Mouse (Mus musculus) MEL (cell line): Measurements from ENCODE around the gene Chpf. TPM values are rescaled to one million over a fixed set of nuclear protein-coding genes. Genes with fewer than 3 reads are reported as not detected.

Experiments used
- DNase-seq: peaks from one replicate; pipeline ENCODE4 v3.0.0; 2011; ENCODE audit warnings: low read depth, low spot score
- H3K27ac ChIP-seq: 2 replicates; pipeline ENCODE4 v1.5.1; 2012; ENCODE audit warnings: low read depth, mild to moderate bottlenecking, control low read depth, low read length, moderate library complexity; ENCODE audit not compliant: control insufficient read depth
- H3K27me3 ChIP-seq, 2 experiments: fragments of 150-350 bp in 1 of 2; sonication (generic) in 1 of 2; 2 replicates each; pipeline ENCODE4 v1.6.1; 2012; ENCODE audit warnings: low read length in 2 of 2, mild to moderate bottlenecking in 2 of 2, improper control_type of control experiment in 1 of 2, moderate library complexity in 1 of 2; ENCODE audit not compliant: insufficient read depth in 2 of 2, control insufficient read depth in 1 of 2
- H3K36me3 ChIP-seq, 2 experiments: 2 replicates each; pipeline ENCODE4 v1.6.1; 2012 to 2014; ENCODE audit warnings: low read length in 2 of 2, improper control_type of control experiment in 1 of 2, inconsistent platforms in 1 of 2, mild to moderate bottlenecking in 1 of 2; ENCODE audit not compliant: insufficient read depth in 2 of 2, control insufficient read depth in 1 of 2
- H3K4me1 ChIP-seq, 2 experiments: fragments of 150-350 bp in 1 of 2; sonication (generic) in 1 of 2; 2 replicates each; pipeline ENCODE4 v1.6.1; 2012; ENCODE audit warnings: low read length in 2 of 2, improper control_type of control experiment in 1 of 2, mild to moderate bottlenecking in 1 of 2; ENCODE audit not compliant: insufficient read depth in 2 of 2, control insufficient read depth in 1 of 2
- H3K4me3 ChIP-seq, 2 experiments: fragments of 150-350 bp in 1 of 2; sonication (generic) in 1 of 2; 2 replicates each; pipeline ENCODE4 v1.5.1; 2012; ENCODE audit warnings: low read depth in 2 of 2, low read length in 2 of 2, mild to moderate bottlenecking in 2 of 2, moderate library complexity in 2 of 2, control low read depth in 1 of 2, improper control_type of control experiment in 1 of 2; ENCODE audit not compliant: control insufficient read depth in 1 of 2, insufficient read depth in 1 of 2
- H3K79me2 ChIP-seq: 2 replicates; pipeline ENCODE4 v1.6.1; 2012; ENCODE audit warnings: mild to moderate bottlenecking, low read length, moderate library complexity; ENCODE audit not compliant: control insufficient read depth, poor library complexity, insufficient read depth
- H3K9ac ChIP-seq: 2 replicates; pipeline ENCODE4 v1.6.1; 2012; ENCODE audit warnings: low read depth, mild to moderate bottlenecking, control low read depth, low read length, moderate library complexity; ENCODE audit not compliant: control insufficient read depth, poor library complexity, severe bottlenecking
- H3K9me3 ChIP-seq: fragments of 150-350 bp; sonication (generic); replicated peaks from 2 replicates; pipeline ENCODE4 v1.6.1; 2012; ENCODE audit warnings: mild to moderate bottlenecking, low read length, improper control_type of control experiment, moderate library complexity; ENCODE audit not compliant: insufficient read depth
- BHLHE40 ChIP-seq: IDR thresholded peaks from 2 replicates; pipeline ENCODE4 v1.6.1; 2012; ENCODE audit warnings: low read depth, mild to moderate bottlenecking, inconsistent platforms, low read length, improper control_type of control experiment, borderline replicate concordance
- CHD1 ChIP-seq: IDR thresholded peaks from 2 replicates; pipeline ENCODE4 v1.6.1; 2012; ENCODE audit warnings: low read depth, mild to moderate bottlenecking, inconsistent platforms, low read length, improper control_type of control experiment
- E2F4 ChIP-seq: IDR thresholded peaks from 2 replicates; pipeline ENCODE4 v1.6.1; 2011; ENCODE audit warnings: low read depth, low read length, improper control_type of control experiment, borderline replicate concordance
- EP300 ChIP-seq, 2 experiments: IDR thresholded peaks; 2 replicates each; pipeline ENCODE4 v1.6.1; 2011; ENCODE audit warnings: improper control_type of control experiment in 2 of 2, low read length in 2 of 2, low read depth in 1 of 2, mild to moderate bottlenecking in 1 of 2
- GATA1 ChIP-seq: IDR thresholded peaks from 2 replicates; pipeline ENCODE4 v1.6.1; 2011; ENCODE audit warnings: low read depth, low read length, improper control_type of control experiment
- HCFC1 ChIP-seq: IDR thresholded peaks from 2 replicates; pipeline ENCODE4 v1.6.1; 2012; ENCODE audit warnings: low read depth, mild to moderate bottlenecking, inconsistent platforms, low read length, improper control_type of control experiment, moderate library complexity
- JUND ChIP-seq: IDR thresholded peaks from 2 replicates; pipeline ENCODE4 v1.6.1; 2011; ENCODE audit warnings: low read depth, mild to moderate bottlenecking, improper control_type of control experiment, low read length
- MAFK ChIP-seq: IDR thresholded peaks from 2 replicates; pipeline ENCODE4 v1.6.1; 2011; ENCODE audit warnings: low read depth, mild to moderate bottlenecking, low read length, improper control_type of control experiment, borderline replicate concordance
- MAX ChIP-seq: IDR thresholded peaks from 2 replicates; pipeline ENCODE4 v1.6.1; 2011; ENCODE audit warnings: low read length, improper control_type of control experiment
- MXI1 ChIP-seq: IDR thresholded peaks from 2 replicates; pipeline ENCODE4 v1.6.1; 2011; ENCODE audit warnings: mild to moderate bottlenecking, low read depth, low read length, improper control_type of control experiment
- MYB ChIP-seq: IDR thresholded peaks from 2 replicates; pipeline ENCODE4 v1.6.1; 2011; ENCODE audit warnings: mild to moderate bottlenecking, low read depth, low read length, improper control_type of control experiment
- NELFE ChIP-seq: IDR thresholded peaks from 2 replicates; pipeline ENCODE4 v1.6.1; 2011; ENCODE audit warnings: low read depth, low read length, improper control_type of control experiment
- NRF1 ChIP-seq: IDR thresholded peaks from 2 replicates; pipeline ENCODE4 v1.6.1; 2014; ENCODE audit warnings: low read depth, mild to moderate bottlenecking, inconsistent platforms, low read length, improper control_type of control experiment, moderate library complexity; ENCODE audit not compliant: poor library complexity, insufficient read depth, severe bottlenecking
- POLR2A ChIP-seq, 2 experiments: IDR thresholded peaks; 2 replicates each; pipeline ENCODE4 v1.6.1; 2011 to 2012; ENCODE audit warnings: low read length in 2 of 2, mild to moderate bottlenecking in 2 of 2, control low read depth in 1 of 2, improper control_type of control experiment in 1 of 2, low read depth in 1 of 2, moderate library complexity in 1 of 2; ENCODE audit not compliant: control insufficient read depth in 1 of 2, insufficient read depth in 1 of 2, poor library complexity in 1 of 2
- RAD21 ChIP-seq: IDR thresholded peaks from 2 replicates; pipeline ENCODE4 v1.6.1; 2011; ENCODE audit warnings: mild to moderate bottlenecking, low read depth, low read length, improper control_type of control experiment
- RCOR1 ChIP-seq: IDR thresholded peaks from 2 replicates; pipeline ENCODE4 v1.6.1; 2012; ENCODE audit warnings: low read depth, mild to moderate bottlenecking, inconsistent platforms, low read length, improper control_type of control experiment
- SIN3A ChIP-seq: IDR thresholded peaks from 2 replicates; pipeline ENCODE4 v1.6.1; 2012; ENCODE audit warnings: low read length, improper control_type of control experiment, inconsistent platforms
- SMC3 ChIP-seq: IDR thresholded peaks from 2 replicates; pipeline ENCODE4 v1.6.1; 2011; ENCODE audit warnings: low read depth, low read length, improper control_type of control experiment
- TCF12 ChIP-seq: IDR thresholded peaks from 2 replicates; pipeline ENCODE4 v1.6.1; 2014; ENCODE audit warnings: low read depth, mild to moderate bottlenecking, inconsistent platforms, low read length, improper control_type of control experiment, moderate library complexity
- UBTF ChIP-seq: IDR thresholded peaks from 2 replicates; pipeline ENCODE4 v1.6.1; 2012; ENCODE audit warnings: low read depth, mild to moderate bottlenecking, inconsistent platforms, low read length, improper control_type of control experiment, moderate library complexity, borderline replicate concordance; ENCODE audit not compliant: insufficient read depth
- USF2 ChIP-seq, 2 experiments: IDR thresholded peaks; 2 replicates each; pipeline ENCODE4 v1.6.1; 2011 to 2012; ENCODE audit warnings: improper control_type of control experiment in 2 of 2, low read length in 2 of 2, borderline replicate concordance in 1 of 2, inconsistent platforms in 1 of 2, low read depth in 1 of 2, mild to moderate bottlenecking in 1 of 2; ENCODE audit not compliant: insufficient read depth in 1 of 2
- ZC3H11A ChIP-seq: IDR thresholded peaks from 2 replicates; pipeline ENCODE4 v1.6.1; 2012; ENCODE audit warnings: low read depth, mild to moderate bottlenecking, inconsistent platforms, low read length, improper control_type of control experiment
- ZKSCAN1 ChIP-seq: IDR thresholded peaks from 2 replicates; pipeline ENCODE4 v1.6.1; 2012; ENCODE audit warnings: low read depth, mild to moderate bottlenecking, inconsistent platforms, low read length, improper control_type of control experiment, moderate library complexity
- ZNF384 ChIP-seq: IDR thresholded peaks from 2 replicates; pipeline ENCODE4 v1.6.1; 2012; ENCODE audit warnings: low read depth, mild to moderate bottlenecking, inconsistent platforms, low read length, improper control_type of control experiment
- polyA plus RNA-seq, 2 experiments: library from polyadenylated mRNA; stranded (reverse) in 1 of 2; unstranded in 1 of 2; fragments of >175 nt in 1 of 2; fragments of >200 nt in 1 of 2; gene quantifications; 2 replicates each; pipeline versions ENCODE4 v1.2.1 to v1.2.4; 2012; ENCODE audit warnings: low replicate concordance in 2 of 2, low read depth in 1 of 2; ENCODE audit not compliant: insufficient read length in 2 of 2, insufficient read depth in 1 of 2, missing spikeins in 1 of 2
- total RNA-seq: library from RNA; depleted of rRNA; stranded (reverse); fragments of 300-350 nt; gene quantifications from 2 replicates; pipeline ENCODE4 v1.2.3, GENCODE M21; 2012

Gene Chpf
- total and polyA plus RNA-seq, 3 experiments: 32.3 to 49.0 TPM; not detected in 1

DNA sequence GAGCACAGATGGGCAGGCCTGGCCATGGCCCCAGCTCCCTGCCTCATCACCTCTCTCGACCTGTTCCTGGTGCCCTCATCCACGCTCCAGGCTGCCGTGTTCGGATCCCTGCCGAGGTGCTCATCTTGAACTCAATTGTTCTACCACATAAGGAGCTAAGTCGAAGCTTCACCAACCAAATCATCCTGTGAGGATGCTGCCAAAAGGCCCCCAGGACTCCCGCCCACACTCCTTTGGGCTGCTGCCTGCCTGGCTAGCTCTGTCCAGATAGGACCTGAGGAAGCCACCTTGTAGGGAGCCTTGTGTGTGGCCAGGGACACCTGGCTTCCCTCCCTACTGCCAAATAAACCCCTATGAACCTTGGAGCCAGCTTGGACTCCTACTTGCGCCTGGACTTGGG, 36.3 kb downstream of the Chpf start:
- H3K9me3 ChIP-seq: no peaks in the 10 kb centered on the region
- no peaks in the 10 kb centered on the region for H3K27me3 ChIP-seq
- peaks cover 12 to 25% of the 10 kb centered on the region in 2 experiments; a peak in 3 of 4 replicates for H3K4me1 ChIP-seq
- no peak overlapping the region for H3K9ac ChIP-seq
- H3K36me3 ChIP-seq: peaks cover 0 to 12% of the 10 kb centered on the region in 2 experiments; a peak in 2 of 4 replicates
- TF ChIP-seq ZKSCAN1: no peak
- TF ChIP-seq RCOR1: no peak
- TF ChIP-seq GATA1: no peak
- TF ChIP-seq SIN3A: no peak
- no peak for TF ChIP-seq UBTF
- TF ChIP-seq ZNF384: no peak
- no peak for TF ChIP-seq RAD21
- TF ChIP-seq MYB: no peak
- no peak for TF ChIP-seq MAX
- TF ChIP-seq POLR2A (IDR thresholded peaks at IDR 0.05; ENCODE audit: control insufficient read depth in 1 of 2, insufficient read depth in 1 of 2, low read depth in 1 of 2, low read length in 2 of 2, poor library complexity in 1 of 2): no peak
- TF ChIP-seq CHD1: no peak
- TF ChIP-seq ZC3H11A: no peak
- no peak for TF ChIP-seq MAFK
- no peak for TF ChIP-seq SMC3
- no peak for TF ChIP-seq BHLHE40
- TF ChIP-seq MXI1: no peak
- DNase-seq: no peak
- H3K79me2 ChIP-seq: no peaks in the 10 kb centered on the region; the same call in 1 of the 2 replicates
- no peak overlapping the region for H3K4me3 ChIP-seq
- no peak overlapping the region for H3K27ac ChIP-seq

GRCm38 (mm10) chr1:75442171-75442570, 36.9 kb downstream of the Chpf start:
- TF ChIP-seq JUND (no peak), ZKSCAN1 (no peak), NRF1 (no peak), TCF12 (no peak), E2F4 (no peak), USF2 (IDR thresholded peaks at IDR 0.05; ENCODE audit: borderline replicate concordance in 1 of 2, insufficient read depth in 1 of 2, low read depth in 1 of 2, low read length in 2 of 2) (no peak), HCFC1 (no peak), NELFE (no peak), EP300 (IDR thresholded peaks at IDR 0.05; ENCODE audit: low read depth in 1 of 2, low read length in 2 of 2) (no peak)
- TF ChIP-seq, all 39 proteins: peak for 0
- no peaks in the 10 kb centered on the region for H3K9me3 ChIP-seq
- peaks cover 0 to 8% of the 10 kb centered on the region in 2 experiments; a peak in 2 of 4 replicates for H3K36me3 ChIP-seq
- H3K4me1 ChIP-seq: peaks cover 8 to 21% of the 10 kb centered on the region in 2 experiments; a peak in 3 of 4 replicates
- no peak overlapping the region for H3K4me3 ChIP-seq
- no peak overlapping the region for H3K27ac ChIP-seq
- no peaks in the 10 kb centered on the region for H3K27me3 ChIP-seq
- DNase-seq: no peak
- no peak overlapping the region for H3K9ac ChIP-seq
- no peaks in the 10 kb centered on the region; the same call in 1 of the 2 replicates for H3K79me2 ChIP-seq
